Mouse (Mus musculus) heart, embryonic 16.5 days (tissue): ENCODE results near the gene Magel2. TPM values are rescaled to one million over a fixed set of nuclear protein-coding genes. Genes with fewer than 3 reads are reported as not detected.

ENCODE experiments used
- ATAC-seq: fragments of 200-750 bp; cut with Nextera tagmentation; replicated peaks from 2 replicates; pipeline ENCODE4 v1.8.0; 2017; ENCODE audit warnings: moderate number of reproducible peaks; ENCODE audit not compliant: insufficient read depth, low FRiP score; ENCODE audit errors: extremely low read depth
- H3K27ac ChIP-seq: fragments of 300-500 bp; sonication (generic); 2 replicates; pipeline ENCODE4 v1.5.1; 2014; ENCODE audit warnings: mild to moderate bottlenecking, low read length, control low read depth, moderate library complexity
- H3K27me3 ChIP-seq: fragments of 300-500 bp; sonication (generic); 2 replicates; pipeline ENCODE4 v1.6.1; 2014; ENCODE audit warnings: low read length, mixed read lengths; ENCODE audit not compliant: control insufficient read depth, insufficient read depth
- H3K36me3 ChIP-seq: fragments of 300-500 bp; sonication (generic); 2 replicates; pipeline ENCODE4 v1.6.1; 2014; ENCODE audit not compliant: control insufficient read depth, insufficient read depth
- H3K4me1 ChIP-seq: fragments of 300-500 bp; sonication (generic); 2 replicates; pipeline ENCODE4 v1.6.1; 2014; ENCODE audit warnings: low read length, mixed read lengths; ENCODE audit not compliant: control insufficient read depth, insufficient read depth
- H3K4me2 ChIP-seq: fragments of 300-500 bp; sonication (generic); 2 replicates; pipeline ENCODE4 v1.6.1; 2014; ENCODE audit warnings: low read depth, mild to moderate bottlenecking, control low read depth, low read length
- H3K4me3 ChIP-seq: fragments of 300-500 bp; sonication (generic); 2 replicates; pipeline ENCODE4 v1.5.1; 2014; ENCODE audit warnings: mild to moderate bottlenecking, control low read depth, low read length
- H3K9ac ChIP-seq: fragments of 300-500 bp; sonication (generic); 2 replicates; pipeline ENCODE4 v1.6.1; 2014; ENCODE audit warnings: low read length, control low read depth
- H3K9me3 ChIP-seq: fragments of 300-500 bp; sonication (generic); replicated peaks from 2 replicates; pipeline ENCODE4 v1.6.1; 2016; ENCODE audit warnings: low read length; ENCODE audit not compliant: control insufficient read depth
- WGBS: fragments of 180-500 bp; shearing (Covaris S2); extraction: QIAGEN DNeasy Blood & Tissue Kit; methylation state at CpG from one replicate; pipeline ENCODE4 v1.1.7; 2014; 5-methylcytosine and 5-hydroxymethylcytosine counted together
- polyA plus RNA-seq: library from polyadenylated mRNA; unstranded; fragments of >200 nt; fragmentation: Nextera tagmentation; extraction: Ambion mirVana; gene quantifications from 2 replicates; pipeline ENCODE4 v1.2.1, GENCODE M21; 2015

Magel2 gene
- 0.70 and 0.87 TPM in 2 replicates for polyA plus RNA-seq

DNA sequence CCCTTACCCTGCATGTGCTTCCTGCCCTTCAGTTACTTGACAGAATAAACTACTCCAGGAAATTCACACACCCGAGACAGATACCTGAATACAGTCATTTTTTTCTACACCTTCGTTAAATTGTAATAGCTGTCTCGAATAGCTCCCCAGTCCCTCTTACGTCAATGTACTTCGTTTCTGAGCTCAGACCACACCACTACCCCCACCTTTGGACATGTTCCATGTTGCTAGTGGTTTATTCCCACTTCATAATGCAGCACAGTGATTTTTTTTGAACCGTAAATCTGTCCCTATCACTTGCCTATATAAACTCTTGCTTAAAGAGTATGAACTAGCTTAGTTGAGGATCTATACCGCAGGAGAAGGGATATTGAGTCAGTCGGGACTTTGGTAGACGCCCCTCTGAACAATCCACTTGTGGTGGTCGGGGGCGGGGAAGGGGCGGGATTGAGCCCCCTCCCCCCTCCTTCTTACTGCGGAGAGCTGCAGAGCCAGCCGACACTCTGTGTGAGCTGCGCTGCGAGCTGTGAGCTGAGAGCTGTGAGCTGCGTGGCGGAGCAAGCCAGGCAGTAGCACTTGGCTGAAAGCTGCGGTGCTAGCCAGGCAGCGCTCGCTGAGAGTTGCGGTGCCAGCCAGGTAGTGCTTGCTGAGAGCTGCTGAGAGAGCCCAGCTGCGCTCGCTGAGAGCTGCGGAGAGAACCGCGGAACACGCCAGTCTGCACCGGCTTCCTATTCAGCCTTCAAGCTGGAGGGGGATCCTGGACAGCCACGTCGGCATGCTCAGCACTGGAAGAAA lies at the start of gene Magel2:
Magel2 (plus strand) TSS at position 501 of the 795 bp plus-strand sequence.
- no peaks in the 10 kb centered on the region for H3K36me3 ChIP-seq
- ATAC-seq: peak; percentile 70; the same call in 1 of the 2 replicates
- no peaks in the 10 kb centered on the region for H3K4me1 ChIP-seq
- H3K27me3 ChIP-seq: no peaks in the 10 kb centered on the region
- H3K9ac ChIP-seq: peak within 1 kb of the TSS; percentile 3; the same call in 1 of the 2 replicates
- H3K27ac ChIP-seq: no peak within 1 kb of the TSS
- peak within 1 kb of the TSS; percentile 38 for H3K4me3 ChIP-seq
- 17% methylated on average over 31 of the region's 31 CpGs for WGBS
- H3K9me3 ChIP-seq: peaks cover 12% of the 10 kb centered on the region
- H3K4me2 ChIP-seq: peak within 1 kb of the TSS; percentile 63

GRCm38 (mm10) chr7:62345411-62345810 lies 31.4 kb upstream of the Magel2 start:
- no peaks in the 10 kb centered on the region for H3K4me1 ChIP-seq
- no peak overlapping the region for H3K4me3 ChIP-seq
- no peak overlapping the region for H3K9ac ChIP-seq
- peaks cover 5% of the 10 kb centered on the region for H3K9me3 ChIP-seq
- 10% methylated on average over 1 of the region's 1 CpGs for WGBS
- no peak overlapping the region for H3K4me2 ChIP-seq
- H3K27ac ChIP-seq: no peak overlapping the region
- no peaks in the 10 kb centered on the region for H3K27me3 ChIP-seq
- ATAC-seq: no peak
- no peaks in the 10 kb centered on the region for H3K36me3 ChIP-seq

GRCm38 (mm10) chr7:62346269-62346668 lies 30.5 kb upstream of the Magel2 start, which contains the start of gene Ndn:
Gene Ndn, plus strand, starts transcription at chr7:62346569.
- H3K27ac ChIP-seq: no peak within 1 kb of the TSS
- no peaks in the 10 kb centered on the region for H3K27me3 ChIP-seq
- H3K4me2 ChIP-seq: no peak within 1 kb of the TSS
- no peak within 1 kb of the TSS for H3K9ac ChIP-seq
- H3K4me3 ChIP-seq: no peak within 1 kb of the TSS
- WGBS: 30% methylated on average over 1 of the region's 1 CpGs
- no peaks in the 10 kb centered on the region for H3K4me1 ChIP-seq
- H3K9me3 ChIP-seq: peaks cover 5% of the 10 kb centered on the region
- no peaks in the 10 kb centered on the region for H3K36me3 ChIP-seq
- no peak for ATAC-seq

DNA sequence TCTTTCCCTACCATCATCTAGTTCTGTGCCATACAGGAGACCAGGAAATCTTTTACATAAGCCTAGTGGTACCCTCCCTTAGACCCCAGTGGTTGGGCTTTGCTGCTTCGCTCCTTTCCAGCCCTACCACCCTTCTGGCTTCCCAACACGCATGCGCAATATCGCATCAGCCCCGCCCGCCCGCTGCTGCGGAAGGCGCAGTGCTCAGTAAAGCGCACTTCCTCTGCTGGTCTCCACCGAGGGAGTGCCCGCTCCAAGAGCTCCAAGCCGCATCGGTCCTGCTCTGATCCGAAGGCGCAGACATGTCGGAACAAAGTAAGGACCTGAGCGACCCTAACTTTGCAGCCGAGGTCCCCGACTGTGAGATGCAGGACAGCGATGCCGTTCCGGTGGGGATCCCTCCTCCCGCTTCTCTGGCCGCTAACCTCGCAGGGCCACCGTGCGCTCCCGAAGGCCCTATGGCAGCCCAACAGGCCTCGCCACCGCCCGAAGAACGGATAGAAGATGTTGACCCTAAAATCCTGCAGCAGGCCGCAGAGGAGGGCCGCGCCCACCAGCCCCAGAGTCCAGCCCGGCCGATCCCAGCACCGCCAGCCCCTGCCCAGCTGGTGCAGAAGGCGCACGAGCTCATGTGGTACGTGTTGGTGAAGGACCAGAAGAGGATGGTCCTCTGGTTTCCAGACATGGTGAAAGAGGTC lies 28.6 kb upstream of the Magel2 start:
- peak; percentile 89 for ATAC-seq
- 10% methylated on average over 42 of the region's 42 CpGs for WGBS

GRCm38 (mm10) chr7:62348804-62349190 lies 28.0 kb upstream of the Magel2 start:
- Histone ChIP-seq H3K27ac (no peak overlapping the region), H3K36me3 (no peaks in the 10 kb centered on the region), H3K27me3 (no peaks in the 10 kb centered on the region), H3K4me2 (peak overlapping the region; percentile 71), H3K4me3 (peak overlapping the region; percentile 60), H3K9me3 (peaks cover 5% of the 10 kb centered on the region), H3K4me1 (no peaks in the 10 kb centered on the region), H3K9ac (peak overlapping the region; percentile 66)
- WGBS: 33% methylated on average over 17 of the region's 17 CpGs
- 0 out of 2 replicates have a peak, but pooled peaks have one; percentile 8 for ATAC-seq

More for the DNA sequence above, 28.6 kb upstream of the Magel2 start:
- Histone ChIP-seq H3K27ac (no peak overlapping the region; the same call in 1 of the 2 replicates), H3K4me2 (peak overlapping the region; percentile 71), H3K4me3 (peak overlapping the region; percentile 60), H3K9ac (peak overlapping the region; percentile 66), H3K27me3 (no peaks in the 10 kb centered on the region), H3K36me3 (no peaks in the 10 kb centered on the region), H3K4me1 (no peaks in the 10 kb centered on the region), H3K9me3 (peaks cover 5% of the 10 kb centered on the region)

DNA sequence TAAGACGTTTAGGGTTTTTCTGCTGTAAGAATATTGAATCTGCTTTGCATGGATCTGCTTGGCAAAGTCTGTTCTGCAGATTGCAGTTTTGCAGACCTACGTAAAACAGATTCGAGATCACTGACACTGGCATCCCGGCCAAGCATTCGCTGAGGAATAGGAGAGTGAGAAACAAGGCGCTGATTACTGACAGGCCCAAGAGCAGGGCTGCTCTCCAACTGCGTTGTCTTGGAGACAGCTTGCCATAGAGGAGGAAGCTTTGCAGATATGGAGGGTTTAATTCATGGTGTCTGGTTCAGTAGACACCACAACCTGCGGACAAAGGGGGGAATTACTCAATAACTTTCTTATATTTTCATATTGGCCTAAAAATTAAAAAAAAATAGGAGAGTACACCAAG lies 25.5 kb upstream of the Magel2 start:
- H3K4me2 ChIP-seq: no peak overlapping the region
- no peaks in the 10 kb centered on the region for H3K4me1 ChIP-seq
- H3K9ac ChIP-seq: no peak overlapping the region
- 37% methylated on average over 8 of the region's 8 CpGs for WGBS
- H3K36me3 ChIP-seq: no peaks in the 10 kb centered on the region
- no peak overlapping the region for H3K27ac ChIP-seq
- H3K9me3 ChIP-seq: peaks cover 5% of the 10 kb centered on the region
- H3K4me3 ChIP-seq: no peak overlapping the region
- no peaks in the 10 kb centered on the region for H3K27me3 ChIP-seq
- no peak for ATAC-seq

DNA sequence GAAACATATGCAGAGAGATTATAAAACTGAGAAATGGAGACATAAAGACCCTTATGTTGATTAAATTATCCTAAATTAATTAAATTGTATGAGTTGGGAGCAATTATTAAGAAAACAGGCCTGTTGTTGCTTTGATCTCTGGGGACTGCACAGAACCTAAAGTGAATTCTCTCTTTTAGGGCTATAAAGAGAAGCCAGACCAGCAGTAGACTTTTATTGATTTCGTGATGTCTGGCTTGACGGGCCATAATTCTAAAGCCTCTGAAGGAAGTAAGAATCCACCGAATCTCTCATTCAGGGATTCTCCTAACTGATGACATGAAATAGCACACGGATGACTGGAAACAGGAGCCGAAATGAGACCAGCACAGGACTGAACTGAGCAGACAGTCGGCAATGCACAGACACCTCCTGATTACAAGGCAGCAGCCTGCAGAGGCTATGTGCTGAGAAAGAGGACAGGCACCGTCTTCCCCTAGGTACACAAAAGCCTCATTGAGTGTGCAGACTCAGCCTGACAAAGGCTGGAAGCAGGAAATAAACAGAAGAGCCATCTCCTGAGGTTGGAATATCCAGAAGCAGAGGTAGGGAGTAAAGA lies 11.7 kb upstream of the Magel2 start:
- 62% methylated on average over 7 of the region's 7 CpGs for WGBS
- no peaks in the 10 kb centered on the region for H3K36me3 ChIP-seq
- ATAC-seq: no peak
- H3K9me3 ChIP-seq: no peaks in the 10 kb centered on the region
- no peak overlapping the region for H3K27ac ChIP-seq
- no peak overlapping the region for H3K9ac ChIP-seq
- no peak overlapping the region for H3K4me2 ChIP-seq
- no peak overlapping the region for H3K4me3 ChIP-seq
- no peaks in the 10 kb centered on the region for H3K4me1 ChIP-seq
- no peaks in the 10 kb centered on the region for H3K27me3 ChIP-seq

DNA sequence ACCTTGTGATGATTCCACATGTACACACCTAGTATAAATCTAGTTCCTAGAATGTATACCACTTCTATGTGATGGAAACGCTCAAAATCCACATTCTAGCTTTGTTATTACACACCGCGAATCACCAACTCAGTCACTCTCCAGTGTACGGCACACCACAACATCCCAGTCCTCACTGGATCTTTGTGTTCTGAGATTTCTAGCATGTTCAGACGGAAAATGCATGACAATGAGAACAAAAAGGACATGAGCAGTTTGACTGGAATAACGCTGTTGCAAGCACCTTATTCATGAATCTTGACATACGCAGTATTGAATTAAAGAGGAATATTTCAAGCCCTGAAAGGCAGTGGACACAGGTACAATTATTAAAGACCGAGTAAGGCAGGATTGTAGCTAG lies 10.1 kb upstream of the Magel2 start:
- no peak overlapping the region for H3K9ac ChIP-seq
- no peaks in the 10 kb centered on the region for H3K36me3 ChIP-seq
- no peaks in the 10 kb centered on the region for H3K4me1 ChIP-seq
- H3K9me3 ChIP-seq: no peaks in the 10 kb centered on the region
- H3K27me3 ChIP-seq: no peaks in the 10 kb centered on the region
- ATAC-seq: no peak
- no peak overlapping the region for H3K27ac ChIP-seq
- WGBS: 69% methylated on average over 8 of the region's 8 CpGs
- H3K4me2 ChIP-seq: no peak overlapping the region
- no peak overlapping the region for H3K4me3 ChIP-seq

GRCm38 (mm10) chr7:62375658-62376057 lies 1.2 kb upstream of the Magel2 start:
- Histone ChIP-seq H3K9me3 (peaks cover 12% of the 10 kb centered on the region), H3K4me1 (no peaks in the 10 kb centered on the region), H3K4me2 (no peak overlapping the region), H3K27ac (no peak overlapping the region), H3K27me3 (no peaks in the 10 kb centered on the region), H3K9ac (no peak overlapping the region), H3K4me3 (no peak overlapping the region), H3K36me3 (no peaks in the 10 kb centered on the region)
- ATAC-seq: no peak
- WGBS: 27% methylated on average over 4 of the region's 4 CpGs
